Mouse (Mus musculus) embryonic facial prominence, embryonic 15.5 days (tissue): ENCODE measurements around the gene Mex3b. TPM values are rescaled to one million over a fixed set of nuclear protein-coding genes. Genes with fewer than 3 reads are reported as not detected.

Experiments
- ATAC-seq: fragments of 200-750 bp; cut with Nextera tagmentation; 2 replicates; pipeline ENCODE4 v1.8.0; 2017; ENCODE audit warnings: low read depth, moderate TSS enrichment; ENCODE audit not compliant: insufficient number of reproducible peaks, low FRiP score, low TSS enrichment
- H3K27ac ChIP-seq: fragments of 300-500 bp; sonication (generic); replicated peaks from 2 replicates; pipeline ENCODE4 v1.5.1; 2015; ENCODE audit warnings: mild to moderate bottlenecking, inconsistent platforms
- H3K27me3 ChIP-seq: fragments of 300-500 bp; sonication (generic); 2 replicates; pipeline ENCODE4 v1.6.1; 2015; ENCODE audit warnings: inconsistent platforms
- H3K36me3 ChIP-seq: fragments of 300-500 bp; sonication (generic); 2 replicates; pipeline ENCODE4 v1.6.1; 2015; ENCODE audit warnings: mild to moderate bottlenecking, inconsistent platforms
- H3K4me1 ChIP-seq: fragments of 300-500 bp; sonication (generic); 2 replicates; pipeline ENCODE4 v1.6.1; 2015; ENCODE audit warnings: inconsistent platforms
- H3K4me2 ChIP-seq: fragments of 300-500 bp; sonication (generic); replicated peaks from 2 replicates; pipeline ENCODE4 v1.6.1; 2015; ENCODE audit warnings: mild to moderate bottlenecking, inconsistent platforms
- H3K4me3 ChIP-seq: fragments of 300-500 bp; sonication (generic); replicated peaks from 2 replicates; pipeline ENCODE4 v1.5.1; 2015; ENCODE audit warnings: mild to moderate bottlenecking, inconsistent platforms
- H3K9ac ChIP-seq: fragments of 300-500 bp; sonication (generic); 2 replicates; pipeline ENCODE4 v1.6.1; 2015; ENCODE audit warnings: inconsistent platforms
- H3K9me3 ChIP-seq: fragments of 300-500 bp; sonication (generic); replicated peaks from 2 replicates; pipeline ENCODE4 v1.6.1; 2016; ENCODE audit warnings: inconsistent platforms
- WGBS: fragments of 180-500 bp; shearing (Covaris S2); methylation state at CpG from one replicate; pipeline ENCODE4 v1.1.7; 2015; 5-methylcytosine and 5-hydroxymethylcytosine counted together
- polyA plus RNA-seq: library from polyadenylated mRNA; unstranded; fragments of >200 nt; fragmentation: Nextera tagmentation; extraction: Ambion mirVana; gene quantifications from 2 replicates; pipeline ENCODE4 v1.2.1, GENCODE M21; 2015

Gene Mex3b
- polyA plus RNA-seq, 1 experiment from 2014 or later: 17.2 TPM

GRCm38 (mm10) chr7:82896750-82897149, 29.6 kb downstream of the Mex3b start:
- Histone ChIP-seq H3K9ac (no peak overlapping the region), H3K27me3 (no peaks in the 10 kb centered on the region), H3K9me3 (no peaks in the 10 kb centered on the region), H3K4me3 (no peak overlapping the region), H3K27ac (no peak overlapping the region), H3K4me2 (no peak overlapping the region), H3K4me1 (0 out of 2 replicates have a peak, but pooled peaks cover 9% of the 10 kb centered on the region), H3K36me3 (no peaks in the 10 kb centered on the region)
- WGBS: 41% methylated on average over 3 of the region's 3 CpGs
- ATAC-seq: no peak

GRCm38 (mm10) chr7:82899459-82900297, 32.5 kb downstream of the Mex3b start:
- Histone ChIP-seq H3K4me2 (no peak overlapping the region), H3K4me3 (no peak overlapping the region), H3K9ac (no peak overlapping the region), H3K4me1 (0 out of 2 replicates have a peak, but pooled peaks cover 9% of the 10 kb centered on the region), H3K27me3 (no peaks in the 10 kb centered on the region), H3K27ac (no peak overlapping the region), H3K9me3 (no peaks in the 10 kb centered on the region), H3K36me3 (no peaks in the 10 kb centered on the region)
- no peak for ATAC-seq
- 60% methylated on average over 8 of the region's 8 CpGs for WGBS

- ATAC-seq: no peak
- Histone ChIP-seq H3K4me2 (no peak overlapping the region), H3K27me3 (no peaks in the 10 kb centered on the region), H3K36me3 (no peaks in the 10 kb centered on the region), H3K9ac (no peak overlapping the region), H3K4me1 (no peaks in the 10 kb centered on the region), H3K9me3 (no peaks in the 10 kb centered on the region), H3K4me3 (no peak overlapping the region), H3K27ac (no peak overlapping the region)
- WGBS: 82% methylated on average over 3 of the region's 3 CpGs
These were observed 35.9 kb downstream of the Mex3b start for GRCm38 (mm10) chr7:82903006-82903405.

GRCm38 (mm10) chr7:82905527-82905926, 38.4 kb downstream of the Mex3b start:
- no peak overlapping the region for H3K9ac ChIP-seq
- H3K9me3 ChIP-seq: no peaks in the 10 kb centered on the region
- no peaks in the 10 kb centered on the region for H3K36me3 ChIP-seq
- WGBS: 62% methylated on average over 3 of the region's 3 CpGs
- H3K27me3 ChIP-seq: no peaks in the 10 kb centered on the region
- H3K27ac ChIP-seq: no peak overlapping the region
- no peaks in the 10 kb centered on the region for H3K4me1 ChIP-seq
- no peak; the same call in 1 of the 2 replicates for ATAC-seq
- no peak overlapping the region for H3K4me3 ChIP-seq
- no peak overlapping the region for H3K4me2 ChIP-seq

GRCm38 (mm10) chr7:82907081-82907480, 39.9 kb downstream of the Mex3b start:
- no peaks in the 10 kb centered on the region for H3K9me3 ChIP-seq
- 35% methylated on average over 1 of the region's 1 CpGs for WGBS
- H3K9ac ChIP-seq: no peak overlapping the region
- no peak overlapping the region for H3K4me3 ChIP-seq
- H3K36me3 ChIP-seq: no peaks in the 10 kb centered on the region
- no peak for ATAC-seq
- H3K27ac ChIP-seq: no peak overlapping the region
- no peaks in the 10 kb centered on the region for H3K4me1 ChIP-seq
- no peak overlapping the region for H3K4me2 ChIP-seq
- H3K27me3 ChIP-seq: no peaks in the 10 kb centered on the region

- Histone ChIP-seq H3K4me3 (no peak overlapping the region), H3K27ac (no peak overlapping the region), H3K9me3 (no peaks in the 10 kb centered on the region), H3K27me3 (no peaks in the 10 kb centered on the region), H3K36me3 (no peaks in the 10 kb centered on the region), H3K9ac (no peak overlapping the region), H3K4me2 (no peak overlapping the region), H3K4me1 (no peaks in the 10 kb centered on the region)
- WGBS: 51% methylated on average over 10 of the region's 10 CpGs
- no peak for ATAC-seq
These were observed 43.6 kb downstream of the Mex3b start for GRCm38 (mm10) chr7:82910536-82911384.

- no peaks in the 10 kb centered on the region for H3K4me1 ChIP-seq
- ATAC-seq: no peak
- no peak overlapping the region for H3K9ac ChIP-seq
- H3K9me3 ChIP-seq: no peaks in the 10 kb centered on the region
- 71% methylated on average over 10 of the region's 10 CpGs for WGBS
- no peak overlapping the region for H3K4me2 ChIP-seq
- no peak overlapping the region for H3K4me3 ChIP-seq
- H3K27me3 ChIP-seq: no peaks in the 10 kb centered on the region
- H3K36me3 ChIP-seq: no peaks in the 10 kb centered on the region
- H3K27ac ChIP-seq: no peak overlapping the region
These were observed 44.4 kb downstream of the Mex3b start for GRCm38 (mm10) chr7:82911501-82911900.

- no peaks in the 10 kb centered on the region for H3K36me3 ChIP-seq
- no peak for ATAC-seq
- no peak overlapping the region for H3K4me3 ChIP-seq
- H3K4me2 ChIP-seq: no peak overlapping the region
- H3K4me1 ChIP-seq: no peaks in the 10 kb centered on the region
- H3K27me3 ChIP-seq: no peaks in the 10 kb centered on the region
- WGBS: 65% methylated on average over 4 of the region's 4 CpGs
- no peak overlapping the region for H3K9ac ChIP-seq
- H3K27ac ChIP-seq: no peak overlapping the region
- no peaks in the 10 kb centered on the region for H3K9me3 ChIP-seq
These were observed 47.2 kb downstream of the Mex3b start for GRCm38 (mm10) chr7:82914297-82914696.

Other genes starting within 250 kb of the Mex3b start
- 14.5 and 25.6 TPM in 2 replicates for gene Saxo2, start 218.8 kb upstream of the Mex3b start, polyA plus RNA-seq
- 20.2 and 22.5 TPM in 2 replicates for gene Efl1, start 218.7 kb upstream of the Mex3b start, polyA plus RNA-seq